Mouse (Mus musculus): ENCODE measurements at regions not wholly inside any gene's neighbourhood (a gene's known extent, or its start where the extent isn't known, plus 50 kb on each side); places are given as distances from the start of the nearest gene placed in this dataset.

DNA sequence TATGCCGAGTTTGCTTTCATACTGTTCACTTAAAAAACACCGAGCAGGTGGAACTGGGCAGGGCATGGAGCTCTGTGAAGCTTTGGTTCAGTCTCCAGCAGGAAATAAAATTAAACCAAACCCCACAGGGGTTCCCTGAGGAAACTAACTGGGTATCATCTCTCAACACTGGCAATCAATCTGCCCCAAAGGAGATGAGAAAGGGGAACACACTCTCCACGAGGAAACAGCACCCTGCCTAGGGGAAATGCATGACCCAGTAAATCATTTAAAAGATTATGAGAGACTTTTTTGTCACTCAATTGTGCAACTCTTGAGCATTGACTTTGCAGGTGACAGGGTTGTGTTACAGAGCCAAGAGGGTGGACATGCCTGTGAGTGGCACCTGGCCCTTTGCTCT is 58.0 kb upstream of the Atp11b start:
- no peak for TF ChIP-seq EP300 (IDR thresholded peaks at IDR 0.05)
- TF ChIP-seq CTCF (IDR thresholded peaks at IDR 0.05): no peak

Data from lung, postnatal 0 days (tissue).